Mouse (Mus musculus) adrenal gland, adult 18-20 months (tissue): Measurements from ENCODE around the gene Pabpn1. TPM values are rescaled to one million over a fixed set of nuclear protein-coding genes. Genes with fewer than 3 reads are reported as not detected.

Source experiments
- DNase-seq, 2 experiments: peaks; one replicate each; pipeline ENCODE4 v3.0.0; 2021 to 2022; ENCODE audit warnings: low spot score in 2 of 2
- total RNA-seq, 2 experiments: library from RNA; stranded (reverse); gene quantifications; 1 replicate in 1 of 2; 2 replicates in 1 of 2; pipeline ENCODE4 v1.2.3; 2021

Pabpn1 gene
- total RNA-seq, 2 experiments from 2014 or later, result 137 to 177 TPM

GRCm38 (mm10) chr14:54884022-54884712 is 8.1 kb upstream of the Pabpn1 start:
- DNase-seq, result no peak

- DNase-seq, result no peak
Observed at GRCm38 (mm10) chr14:54885309-54885708, 7.0 kb upstream of the Pabpn1 start.

GRCm38 (mm10) chr14:54893651-54894181 is 1.4 kb downstream of the Pabpn1 start:
- peak; percentile 91 to 94 for DNase-seq

GRCm38 (mm10) chr14:54894296-54895151 is 2.2 kb downstream of the Pabpn1 start:
- DNase-seq, result peak; percentile 65 to 73

GRCm38 (mm10) chr14:54897445-54897844 is 5.1 kb downstream of the Pabpn1 start:
- no peak for DNase-seq

GRCm38 (mm10) chr14:54900383-54900782 is 8.1 kb downstream of the Pabpn1 start:
- no peak for DNase-seq

GRCm38 (mm10) chr14:54903641-54904040 is 11.3 kb downstream of the Pabpn1 start:
- DNase-seq, result no peak

- no peak for DNase-seq
Observed at GRCm38 (mm10) chr14:54908682-54909081, 16.4 kb downstream of the Pabpn1 start.

GRCm38 (mm10) chr14:54912109-54912850 is 20.0 kb downstream of the Pabpn1 start:
- DNase-seq, result no peak

- DNase-seq, result peak; percentile 65 to 68
Observed at GRCm38 (mm10) chr14:54912886-54913285, 20.6 kb downstream of the Pabpn1 start, which contains the start of gene Slc22a17. Gene Slc22a17 (minus strand): TSS chr14:54913132.

GRCm38 (mm10) chr14:54913343-54913742 is 21.0 kb downstream of the Pabpn1 start:
- DNase-seq, result no peak

GRCm38 (mm10) chr14:54920076-54920685 is 27.9 kb downstream of the Pabpn1 start:
- DNase-seq, result no peak

GRCm38 (mm10) chr14:54924641-54925348 is 32.5 kb downstream of the Pabpn1 start:
- DNase-seq, result no peak

GRCm38 (mm10) chr14:54925349-54926342 is 33.3 kb downstream of the Pabpn1 start, which contains the start of gene Efs:
Gene Efs (minus strand): TSS chr14:54926126.
- DNase-seq, result peak; percentile 18 to 39

GRCm38 (mm10) chr14:54926401-54927158 is 34.3 kb downstream of the Pabpn1 start:
- peak in 1 of 2 experiments; percentile 29 for DNase-seq

- no peak for DNase-seq
Observed at GRCm38 (mm10) chr14:54927296-54927695, 35.0 kb downstream of the Pabpn1 start.

- DNase-seq, result no peak
Observed at GRCm38 (mm10) chr14:54929801-54930200, 37.5 kb downstream of the Pabpn1 start.

- DNase-seq, result no peak
Observed at GRCm38 (mm10) chr14:54930431-54930830, 38.1 kb downstream of the Pabpn1 start.
